Mouse (Mus musculus): Measurements from ENCODE around the gene Ska2. TPM values are rescaled to one million over a fixed set of nuclear protein-coding genes. Genes with fewer than 3 reads are reported as not detected.

Ska2 gene
- polyA plus RNA-seq (2012; rRNA removed) = 0.69 and 1.0 TPM in 2 replicates

DNA sequence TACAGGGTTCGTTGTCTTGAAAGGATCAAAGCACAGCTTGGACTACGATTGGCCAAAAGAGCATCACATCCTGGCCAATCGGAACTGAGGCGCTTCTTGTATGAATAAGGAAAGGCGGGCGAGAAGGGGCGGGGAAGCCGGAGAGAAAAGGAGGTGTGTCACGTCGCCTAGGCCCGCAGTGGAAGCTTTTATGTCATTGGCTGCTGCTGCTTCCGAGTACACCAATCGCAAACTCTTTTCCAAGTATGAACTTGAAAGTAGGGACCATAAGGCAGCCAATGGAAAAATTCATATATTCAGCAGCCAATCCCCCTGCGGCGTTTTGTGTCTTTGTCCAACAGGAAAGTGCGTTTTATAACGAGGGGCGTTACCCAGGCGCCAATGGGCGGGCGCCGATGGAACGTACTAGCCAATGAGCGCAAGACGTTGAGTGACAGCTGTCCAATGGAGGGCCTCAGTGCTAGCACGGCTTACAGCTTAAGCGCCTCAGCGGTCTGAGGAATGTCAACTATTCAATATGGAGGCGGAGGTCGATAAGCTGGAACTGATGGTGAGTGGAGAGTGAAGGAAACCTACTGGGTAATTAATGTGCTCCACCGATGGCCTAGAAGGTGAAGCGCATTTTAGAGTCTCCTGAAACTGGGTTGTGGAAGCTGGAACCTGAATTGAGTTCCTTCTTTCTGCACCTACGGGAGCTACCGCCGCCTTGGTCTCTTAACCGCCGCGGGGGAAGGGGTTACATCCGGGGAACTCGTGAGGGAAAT is at the start of gene Ska2:
TSS of gene Ska2 (plus strand) at position 480 of the 764 bp plus-strand sequence.
- under 1% methylated on average over 40 of the region's 40 CpGs for WGBS
- H3K36me3 ChIP-seq (ENCODE audit: control insufficient read depth, insufficient read depth, low read length) = peaks cover 2% of the 10 kb centered on the region

DNA sequence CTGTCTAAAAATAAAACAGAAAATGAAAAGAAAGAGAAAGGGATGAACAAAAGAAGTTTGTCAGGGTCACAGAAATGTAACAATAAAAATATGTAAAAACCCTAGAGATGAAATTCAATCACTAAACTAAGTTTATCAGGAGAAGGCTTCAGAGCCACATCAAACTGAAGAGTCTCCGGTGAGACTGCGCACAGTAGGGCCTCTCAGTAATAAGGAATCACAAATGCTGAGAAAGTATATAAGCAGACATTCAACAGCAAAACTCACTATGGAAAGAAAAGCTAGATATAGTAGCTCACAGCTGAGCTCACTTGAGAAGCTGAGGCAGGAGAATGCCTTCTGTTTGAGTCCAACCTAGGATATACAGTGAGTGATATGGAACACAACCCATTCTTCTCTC is 48.6 kb upstream of the Ska2 start:
- no peaks in the 10 kb centered on the region for H3K4me1 ChIP-seq (ENCODE audit: control insufficient read depth, insufficient read depth, insufficient read length, low read length)
- no peak for TF ChIP-seq CTCF (IDR thresholded peaks at IDR 0.05; ENCODE audit: extremely low read depth, insufficient read length, insufficient replicate concordance, low read depth, low read length)
- TF ChIP-seq POLR2A (IDR thresholded peaks at IDR 0.05; ENCODE audit: low read depth, low read length) = no peak
- H3K36me3 ChIP-seq (ENCODE audit: control insufficient read depth, insufficient read depth, low read length) = peaks cover 44% of the 10 kb centered on the region
- no peak overlapping the region for H3K27ac ChIP-seq (ENCODE audit: insufficient read depth, low read depth, low read length)
- no peaks in the 10 kb centered on the region for H3K27me3 ChIP-seq (ENCODE audit: control insufficient read depth, insufficient read depth, low read length)
- 97% methylated on average over 2 of the region's 2 CpGs for WGBS
- no peak overlapping the region for H3K4me3 ChIP-seq (ENCODE audit: low read depth, low read length)

More for the DNA sequence above, at the start of gene Ska2:
- Histone ChIP-seq H3K4me3 (ENCODE audit: low read depth, low read length) (peak within 1 kb of the TSS; percentile 74), H3K27me3 (ENCODE audit: control insufficient read depth, insufficient read depth, low read length) (no peaks in the 10 kb centered on the region), H3K4me1 (ENCODE audit: control insufficient read depth, insufficient read depth, insufficient read length, low read length) (no peaks in the 10 kb centered on the region), H3K27ac (ENCODE audit: insufficient read depth, low read depth, low read length) (peak within 1 kb of the TSS; percentile 76)
- TF ChIP-seq CTCF (IDR thresholded peaks at IDR 0.05; ENCODE audit: extremely low read depth, insufficient read length, insufficient replicate concordance, low read depth, low read length) = no peak

DNA sequence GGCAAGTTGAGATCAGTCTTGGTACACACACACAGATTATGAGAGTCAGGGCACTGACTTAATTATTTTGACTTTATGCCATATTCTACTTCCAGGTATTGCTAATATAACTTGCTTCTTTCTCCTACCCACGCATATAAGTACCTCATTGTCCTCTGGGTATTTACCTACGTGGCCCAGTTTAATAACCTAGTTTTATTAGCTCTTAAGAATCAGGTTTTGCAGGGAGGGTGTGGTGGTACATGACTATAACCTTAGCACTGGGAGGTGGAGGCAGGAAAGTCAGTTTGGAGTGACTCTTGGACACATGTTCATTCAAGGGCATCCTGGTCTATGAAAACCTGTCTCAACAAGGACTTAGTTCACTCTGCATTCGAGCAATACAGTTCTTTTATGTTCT is 46.9 kb upstream of the Ska2 start:
- peak overlapping the region; percentile 53 for H3K27ac ChIP-seq (ENCODE audit: insufficient read depth, low read depth, low read length)
- H3K4me1 ChIP-seq (ENCODE audit: control insufficient read depth, insufficient read depth, insufficient read length, low read length) = no peaks in the 10 kb centered on the region
- no peaks in the 10 kb centered on the region for H3K27me3 ChIP-seq (ENCODE audit: control insufficient read depth, insufficient read depth, low read length)
- H3K4me3 ChIP-seq (ENCODE audit: low read depth, low read length) = no peak overlapping the region
- WGBS = 33% methylated on average over 3 of the region's 3 CpGs
- TF ChIP-seq CTCF (IDR thresholded peaks at IDR 0.05; ENCODE audit: extremely low read depth, insufficient read length, insufficient replicate concordance, low read depth, low read length) (no peak), POLR2A (IDR thresholded peaks at IDR 0.05; ENCODE audit: low read depth, low read length) (no peak)
- H3K36me3 ChIP-seq (ENCODE audit: control insufficient read depth, insufficient read depth, low read length) = peaks cover 31% of the 10 kb centered on the region

DNA sequence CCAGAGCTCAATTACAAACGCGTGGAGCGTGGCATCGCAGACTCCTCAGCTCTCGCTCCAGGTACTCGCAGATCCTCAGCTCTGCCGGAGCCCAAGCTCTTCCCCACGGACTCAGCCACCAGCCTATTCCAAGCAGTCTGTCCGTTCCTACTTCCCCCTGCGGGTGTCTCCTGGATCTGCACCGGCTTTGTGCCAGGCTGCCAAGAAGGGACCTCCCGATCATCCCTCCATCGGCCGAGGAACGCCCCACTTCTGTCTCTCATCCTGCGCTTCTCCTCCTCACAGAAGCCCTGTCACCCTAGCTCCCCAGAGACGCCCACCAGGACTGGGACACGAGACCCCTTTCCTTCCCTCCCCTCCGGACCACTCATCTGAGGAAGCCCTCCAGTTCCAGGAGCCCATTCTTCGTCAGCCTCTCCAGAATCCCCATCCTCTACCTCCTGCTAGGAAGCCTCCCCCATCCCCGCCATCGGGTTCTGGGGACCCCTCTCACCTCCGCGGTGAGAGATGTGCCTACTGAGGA is 35.6 kb upstream of the Ska2 start:
- Histone ChIP-seq H3K27me3 (ENCODE audit: control insufficient read depth, insufficient read depth, low read length) (no peaks in the 10 kb centered on the region), H3K27ac (ENCODE audit: insufficient read depth, low read depth, low read length) (peak overlapping the region; percentile 29), H3K4me1 (ENCODE audit: control insufficient read depth, insufficient read depth, insufficient read length, low read length) (peaks cover 12% of the 10 kb centered on the region), H3K36me3 (ENCODE audit: control insufficient read depth, insufficient read depth, low read length) (peaks cover 11% of the 10 kb centered on the region), H3K4me3 (ENCODE audit: low read depth, low read length) (peak overlapping the region; percentile 70)
- peak; percentile 43; the same call in 1 of the 2 replicates for TF ChIP-seq POLR2A (IDR thresholded peaks at IDR 0.05; ENCODE audit: low read depth, low read length)
- TF ChIP-seq CTCF (IDR thresholded peaks at IDR 0.05; ENCODE audit: extremely low read depth, insufficient read length, insufficient replicate concordance, low read depth, low read length) = peak; percentile 67; the same call in 1 of the 2 replicates
- WGBS = 3% methylated on average over 24 of the region's 24 CpGs

DNA sequence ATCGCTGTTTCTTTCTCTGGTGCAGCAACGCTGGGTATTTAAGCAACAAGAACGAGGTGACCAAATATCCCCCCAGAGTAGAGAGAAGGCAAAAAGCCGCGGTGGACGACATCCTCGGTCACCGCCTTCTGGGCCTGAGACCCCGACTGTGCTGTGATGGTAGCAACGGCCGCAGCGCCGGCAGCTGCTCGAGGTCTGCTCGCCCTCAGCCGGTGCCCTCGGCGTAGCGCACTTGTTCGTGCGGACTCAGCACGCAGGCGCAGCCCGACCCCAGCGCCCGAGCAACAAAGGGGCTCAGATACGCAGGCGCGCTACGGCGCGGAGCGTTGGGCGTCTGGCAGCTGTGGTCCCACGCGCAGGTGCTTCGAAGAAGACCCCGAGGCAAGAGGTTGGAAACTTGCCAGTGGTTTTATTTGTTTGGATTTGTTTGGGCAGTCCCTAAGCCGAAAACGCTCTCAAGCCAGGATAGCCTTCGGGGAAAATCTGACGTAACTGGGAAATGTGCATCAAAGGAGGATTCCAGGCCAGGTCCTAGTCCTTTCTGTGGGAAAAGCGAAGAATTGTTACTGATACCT is 35.1 kb upstream of the Ska2 start, which contains the start of gene Gdpd1:
TSS of gene Gdpd1 (minus strand) at position 197 of the 575 bp plus-strand sequence.
- WGBS = under 1% methylated on average over 43 of the region's 43 CpGs
- H3K27ac ChIP-seq (ENCODE audit: insufficient read depth, low read depth, low read length) = peak within 1 kb of the TSS; percentile 29
- H3K36me3 ChIP-seq (ENCODE audit: control insufficient read depth, insufficient read depth, low read length) = peaks cover 11% of the 10 kb centered on the region
- H3K4me3 ChIP-seq (ENCODE audit: low read depth, low read length) = peak within 1 kb of the TSS; percentile 70
- peaks cover 12% of the 10 kb centered on the region for H3K4me1 ChIP-seq (ENCODE audit: control insufficient read depth, insufficient read depth, insufficient read length, low read length)
- H3K27me3 ChIP-seq (ENCODE audit: control insufficient read depth, insufficient read depth, low read length) = no peaks in the 10 kb centered on the region
- TF ChIP-seq CTCF (IDR thresholded peaks at IDR 0.05; ENCODE audit: extremely low read depth, insufficient read length, insufficient replicate concordance, low read depth, low read length) (peak; percentile 26; the same call in 1 of the 2 replicates), POLR2A (IDR thresholded peaks at IDR 0.05; ENCODE audit: low read depth, low read length) (peak; percentile 91)

DNA sequence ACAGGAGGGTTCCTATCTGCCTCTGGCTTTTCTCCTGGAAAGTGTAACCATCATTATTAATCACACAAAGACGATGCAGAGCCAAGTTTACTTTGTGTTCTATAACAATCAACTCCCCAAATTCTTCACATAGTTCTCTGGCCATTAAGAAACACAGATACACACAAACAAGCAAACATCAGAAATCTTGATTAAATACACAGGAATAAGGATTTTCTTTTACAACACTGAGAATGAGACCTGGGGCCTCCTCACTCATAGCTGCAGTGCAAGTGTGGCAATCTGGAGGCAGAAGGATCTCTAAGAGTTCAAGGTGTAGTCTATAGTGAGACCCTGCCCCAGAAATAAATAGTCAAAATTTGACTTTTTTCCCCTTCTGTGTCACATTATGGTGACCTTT is 25.3 kb upstream of the Ska2 start:
- WGBS = 50% methylated on average over 1 of the region's 1 CpGs
- TF ChIP-seq CTCF (IDR thresholded peaks at IDR 0.05; ENCODE audit: extremely low read depth, insufficient read length, insufficient replicate concordance, low read depth, low read length) (no peak), POLR2A (IDR thresholded peaks at IDR 0.05; ENCODE audit: low read depth, low read length) (no peak)
- Histone ChIP-seq H3K27ac (ENCODE audit: insufficient read depth, low read depth, low read length) (no peak overlapping the region), H3K27me3 (ENCODE audit: control insufficient read depth, insufficient read depth, low read length) (no peaks in the 10 kb centered on the region), H3K4me1 (ENCODE audit: control insufficient read depth, insufficient read depth, insufficient read length, low read length) (peaks cover 12% of the 10 kb centered on the region; the same call in 1 of the 2 replicates), H3K36me3 (ENCODE audit: control insufficient read depth, insufficient read depth, low read length) (peaks cover 36% of the 10 kb centered on the region), H3K4me3 (ENCODE audit: low read depth, low read length) (no peak overlapping the region)

DNA sequence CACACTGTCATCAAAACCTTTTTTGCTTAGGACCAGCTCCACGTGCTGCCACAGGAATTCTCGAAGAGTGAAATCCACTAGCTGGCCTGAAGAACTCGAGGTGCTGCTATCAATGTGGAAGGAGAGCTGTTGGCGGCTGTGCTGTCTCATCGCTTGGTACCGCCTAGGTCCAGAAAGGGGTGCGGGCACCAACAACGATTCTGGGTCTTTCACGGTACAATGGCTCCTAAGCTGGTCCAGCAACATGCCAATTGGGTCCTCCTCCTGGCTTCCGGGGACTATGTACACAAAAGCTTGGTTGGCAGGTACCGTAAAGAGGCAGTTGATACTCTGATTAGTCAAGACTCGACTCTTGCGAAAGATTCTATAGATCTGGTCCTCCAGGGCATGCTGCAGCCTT is 23.6 kb upstream of the Ska2 start:
- peaks cover 28% of the 10 kb centered on the region for H3K36me3 ChIP-seq (ENCODE audit: control insufficient read depth, insufficient read depth, low read length)
- no peak overlapping the region for H3K27ac ChIP-seq (ENCODE audit: insufficient read depth, low read depth, low read length)
- TF ChIP-seq POLR2A (IDR thresholded peaks at IDR 0.05; ENCODE audit: low read depth, low read length) (no peak), CTCF (IDR thresholded peaks at IDR 0.05; ENCODE audit: extremely low read depth, insufficient read length, insufficient replicate concordance, low read depth, low read length) (no peak)
- 59% methylated on average over 13 of the region's 13 CpGs for WGBS
- peaks cover 12% of the 10 kb centered on the region; the same call in 1 of the 2 replicates for H3K4me1 ChIP-seq (ENCODE audit: control insufficient read depth, insufficient read depth, insufficient read length, low read length)
- H3K27me3 ChIP-seq (ENCODE audit: control insufficient read depth, insufficient read depth, low read length) = no peaks in the 10 kb centered on the region
- H3K4me3 ChIP-seq (ENCODE audit: low read depth, low read length) = peak overlapping the region; percentile 100
